Mouse (Mus musculus): ENCODE results near the gene Ankrd2.

DNA sequence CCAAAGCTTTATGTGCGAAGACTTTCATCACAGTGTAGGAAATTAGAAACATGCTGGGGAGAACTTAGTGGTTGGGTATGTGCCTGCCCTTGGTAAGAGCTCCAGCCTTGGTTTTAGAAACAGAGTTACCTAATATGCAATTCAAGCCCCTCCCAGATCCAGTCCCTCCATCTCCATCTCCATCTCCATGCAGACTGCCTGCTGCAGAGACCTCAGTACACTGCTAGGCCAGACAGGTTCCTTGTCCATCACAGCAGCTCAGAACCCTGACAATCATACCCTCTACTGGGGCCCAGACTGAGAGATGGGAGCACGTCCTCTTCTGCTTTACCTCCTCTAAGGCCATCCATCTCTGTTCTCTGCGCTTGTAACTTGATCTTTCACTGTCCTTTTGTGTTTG, 27.2 kb upstream of the Ankrd2 start:
- TF ChIP-seq POLR2A (IDR thresholded peaks at IDR 0.05; ENCODE audit: control insufficient read depth, low read depth, low read length) (no peak), CTCF (IDR thresholded peaks at IDR 0.05; ENCODE audit: control insufficient read depth, insufficient read depth, insufficient replicate concordance, low read depth, low read length) (no peak)
